Comparison of ENCODE assay signal across 8 mouse cellular contexts in genomic region chr2:135966871-135967557, GRCm38 (mm10).
DNase-seq lines count a peak whose midpoint lies in the region; ATAC-seq and TF ChIP-seq lines count a peak whose summit lies in the region.

No protein-coding gene starts in this region.

- TF ChIP-seq CTCF in E14TG2a.4 (conservative IDR thresholded peaks at IDR 0.05; ENCODE audit: low read length), result peak; percentile 63

- H3K27me3 ChIP-seq in intestine, embryonic 14.5 days (replicated peaks; ENCODE audit: control insufficient read depth, insufficient read depth, low read length), result no peaks in the 10 kb centered on the region
- H3K27me3 ChIP-seq in intestine, embryonic 16.5 days (replicated peaks; ENCODE audit: control insufficient read depth, insufficient read depth, low read length), result no peaks in the 10 kb centered on the region
- H3K27me3 ChIP-seq in E14TG2a.4 (ENCODE audit: insufficient read depth, low read length), result no peaks in the 10 kb centered on the region
- no peaks in the 10 kb centered on the region for H3K27me3 ChIP-seq in forebrain, embryonic 13.5 days
- no peaks in the 10 kb centered on the region for H3K27me3 ChIP-seq in midbrain, embryonic 13.5 days

- no peak overlapping the region for H3K4me2 ChIP-seq in intestine, embryonic 14.5 days (ENCODE audit: low read length)
- H3K4me2 ChIP-seq in intestine, embryonic 16.5 days (ENCODE audit: low read depth, low read length), result no peak overlapping the region
- H3K4me2 ChIP-seq in forebrain, embryonic 13.5 days, result no peak overlapping the region
- no peak overlapping the region for H3K4me2 ChIP-seq in midbrain, embryonic 13.5 days (replicated peaks)

- no peaks in the 10 kb centered on the region for H3K36me3 ChIP-seq in intestine, embryonic 14.5 days (ENCODE audit: control insufficient read depth, insufficient read depth, low read length)
- H3K36me3 ChIP-seq in intestine, embryonic 16.5 days (ENCODE audit: control insufficient read depth, insufficient read depth, low read length), result no peaks in the 10 kb centered on the region
- peaks cover 18% of the 10 kb centered on the region for H3K36me3 ChIP-seq in E14TG2a.4 (ENCODE audit: insufficient read depth, low read length)
- H3K36me3 ChIP-seq in forebrain, embryonic 13.5 days (ENCODE audit: poor library complexity, severe bottlenecking), result 0 out of 2 replicates have a peak, but pooled peaks cover 5% of the 10 kb centered on the region
- peaks cover 10% of the 10 kb centered on the region for H3K36me3 ChIP-seq in midbrain, embryonic 13.5 days

- 58% methylated on average over 16 of the region's 16 CpGs for WGBS in intestine, embryonic 14.5 days
- 57% methylated on average over 16 of the region's 16 CpGs for WGBS in intestine, embryonic 16.5 days
- WGBS in forebrain, embryonic 13.5 days, result 59% methylated on average over 16 of the region's 16 CpGs
- WGBS in midbrain, embryonic 13.5 days, result 60% methylated on average over 16 of the region's 16 CpGs

- H3K9ac ChIP-seq in intestine, embryonic 14.5 days (ENCODE audit: low read length), result no peak overlapping the region
- no peak overlapping the region for H3K9ac ChIP-seq in intestine, embryonic 16.5 days (ENCODE audit: low read depth, low read length)
- no peak overlapping the region for H3K9ac ChIP-seq in forebrain, embryonic 13.5 days
- no peak overlapping the region for H3K9ac ChIP-seq in midbrain, embryonic 13.5 days (replicated peaks)

- no peak for ATAC-seq in intestine, embryonic 14.5 days (replicated peaks; ENCODE audit: low FRiP score, low TSS enrichment, low read depth)
- ATAC-seq in intestine, embryonic 16.5 days, result no peak
- ATAC-seq in forebrain, embryonic 13.5 days, result peak; percentile 55
- ATAC-seq in midbrain, embryonic 13.5 days, result peak; percentile 69; the same call in 1 of the 2 replicates

- no peak overlapping the region for H3K4me3 ChIP-seq in intestine, embryonic 14.5 days (ENCODE audit: low read depth, low read length)
- no peak overlapping the region for H3K4me3 ChIP-seq in intestine, embryonic 16.5 days (ENCODE audit: low read length)
- no peak overlapping the region for H3K4me3 ChIP-seq in E14TG2a.4 (replicated peaks; ENCODE audit: low read length)
- H3K4me3 ChIP-seq in forebrain, embryonic 13.5 days, result no peak overlapping the region
- H3K4me3 ChIP-seq in midbrain, embryonic 13.5 days (replicated peaks), result no peak overlapping the region

- no peaks in the 10 kb centered on the region for H3K9me3 ChIP-seq in intestine, embryonic 14.5 days (ENCODE audit: control insufficient read depth, low read length)
- H3K9me3 ChIP-seq in intestine, embryonic 16.5 days (ENCODE audit: control insufficient read depth, low read length), result no peaks in the 10 kb centered on the region
- H3K9me3 ChIP-seq in E14TG2a.4 (ENCODE audit: low read length), result no peaks in the 10 kb centered on the region
- H3K9me3 ChIP-seq in forebrain, embryonic 13.5 days (replicated peaks), result no peaks in the 10 kb centered on the region
- no peaks in the 10 kb centered on the region for H3K9me3 ChIP-seq in midbrain, embryonic 13.5 days

- no peak overlapping the region for H3K27ac ChIP-seq in intestine, embryonic 14.5 days (ENCODE audit: low read depth)
- no peak overlapping the region for H3K27ac ChIP-seq in intestine, embryonic 16.5 days (ENCODE audit: low read length)
- no peak overlapping the region for H3K27ac ChIP-seq in forebrain, embryonic 13.5 days
- H3K27ac ChIP-seq in midbrain, embryonic 13.5 days, result no peak overlapping the region

- DNase-seq in intestine, embryonic 14.5 days (ENCODE audit: low spot score), result peak; percentile 64
- DNase-seq in c-Kit-positive CD71-positive TER-119-positive erythroid progenitor cells, embryonic 14.5 days (ENCODE audit: low spot score), result peak; percentile 22
- DNase-seq in layer of hippocampus, postnatal 25 days (ENCODE audit: extremely low spot score in 1 of 2, low spot score in 1 of 2), result peak; percentile 28 to 74
- DNase-seq in thymus, postnatal 0 days (ENCODE audit: low spot score), result peak; percentile 37

- H3K4me1 ChIP-seq in intestine, embryonic 14.5 days (replicated peaks; ENCODE audit: control insufficient read depth, insufficient read depth, low read length), result no peaks in the 10 kb centered on the region
- H3K4me1 ChIP-seq in intestine, embryonic 16.5 days (ENCODE audit: control insufficient read depth, insufficient read depth, low read length), result no peaks in the 10 kb centered on the region
- H3K4me1 ChIP-seq in E14TG2a.4 (replicated peaks; ENCODE audit: low read depth, low read length), result no peaks in the 10 kb centered on the region
- H3K4me1 ChIP-seq in forebrain, embryonic 13.5 days, result peaks cover 9% of the 10 kb centered on the region; the same call in 1 of the 2 replicates
- peaks cover 4% of the 10 kb centered on the region; the same call in 1 of the 2 replicates for H3K4me1 ChIP-seq in midbrain, embryonic 13.5 days (replicated peaks)

Comparison
In these comparisons a context has a peak if more than half of its experiments do, and no peak if none do; other contexts are left out.
1. ATAC-seq: peak in forebrain, embryonic 13.5 days (single experiment) and midbrain, embryonic 13.5 days (single experiment); none in intestine, embryonic 14.5 days (single experiment) and intestine, embryonic 16.5 days (single experiment).
2. Peak in every context shown above with its lines, with median percentiles within 50 percentile points of each other: DNase-seq.